Mouse (Mus musculus): ENCODE data around the gene Btbd35f2. TPM values are rescaled to one million over a fixed set of nuclear protein-coding genes. Genes with fewer than 3 reads are reported as not detected.
"Not testable (repeated sequence)": the region's sequence is repeated elsewhere in the genome, so short reads cannot be mapped to it uniquely, and the experiment has no call there.

Btbd35f2 gene
- total RNA-seq (2017): not detected in 3 replicates

- ATAC-seq (replicated peaks; ENCODE audit: insufficient number of reproducible peaks, low FRiP score, low TSS enrichment, poor library complexity, severe bottlenecking): not testable (repeated sequence)
These were observed at the start of gene Btbd35f2 for GRCm38 (mm10) chrX:32278094-32278493. Btbd35f2 (plus strand) TSS chrX:32278394.

Other genes with a start within 250 kb of the Btbd35f2 start
- gene Btbd35f22, start 230.6 kb upstream of the Btbd35f2 start, total RNA-seq (2017): not detected in 3 replicates